Mouse (Mus musculus): Measurements from ENCODE around the gene Qprt.

Qprt gene

DNA sequence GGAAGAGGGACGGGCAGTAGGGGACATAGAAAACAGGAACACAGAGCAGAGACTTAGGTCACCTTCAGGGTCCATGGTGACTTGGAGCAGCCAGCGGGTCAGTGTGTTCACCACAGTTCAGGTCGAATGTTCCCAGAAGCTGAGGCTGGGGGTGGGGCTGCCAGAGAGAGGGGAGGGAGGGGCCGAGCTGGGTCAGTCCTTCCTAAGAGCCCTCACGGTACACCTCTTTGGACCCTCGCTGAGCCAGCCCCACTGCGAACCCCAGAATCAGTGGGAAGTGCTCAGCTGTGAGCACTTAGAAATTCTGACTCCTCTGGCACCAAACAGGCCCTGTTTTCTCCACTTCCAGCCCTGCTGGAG lies at the start of gene Qprt:
TSS of gene Qprt (minus strand) at position 316 of the 360 bp plus-strand sequence.
- DNase-seq = no peak

GRCm38 (mm10) chr7:127166501-127166900 lies 44.5 kb upstream of the Qprt start:
- DNase-seq = no peak

DNA sequence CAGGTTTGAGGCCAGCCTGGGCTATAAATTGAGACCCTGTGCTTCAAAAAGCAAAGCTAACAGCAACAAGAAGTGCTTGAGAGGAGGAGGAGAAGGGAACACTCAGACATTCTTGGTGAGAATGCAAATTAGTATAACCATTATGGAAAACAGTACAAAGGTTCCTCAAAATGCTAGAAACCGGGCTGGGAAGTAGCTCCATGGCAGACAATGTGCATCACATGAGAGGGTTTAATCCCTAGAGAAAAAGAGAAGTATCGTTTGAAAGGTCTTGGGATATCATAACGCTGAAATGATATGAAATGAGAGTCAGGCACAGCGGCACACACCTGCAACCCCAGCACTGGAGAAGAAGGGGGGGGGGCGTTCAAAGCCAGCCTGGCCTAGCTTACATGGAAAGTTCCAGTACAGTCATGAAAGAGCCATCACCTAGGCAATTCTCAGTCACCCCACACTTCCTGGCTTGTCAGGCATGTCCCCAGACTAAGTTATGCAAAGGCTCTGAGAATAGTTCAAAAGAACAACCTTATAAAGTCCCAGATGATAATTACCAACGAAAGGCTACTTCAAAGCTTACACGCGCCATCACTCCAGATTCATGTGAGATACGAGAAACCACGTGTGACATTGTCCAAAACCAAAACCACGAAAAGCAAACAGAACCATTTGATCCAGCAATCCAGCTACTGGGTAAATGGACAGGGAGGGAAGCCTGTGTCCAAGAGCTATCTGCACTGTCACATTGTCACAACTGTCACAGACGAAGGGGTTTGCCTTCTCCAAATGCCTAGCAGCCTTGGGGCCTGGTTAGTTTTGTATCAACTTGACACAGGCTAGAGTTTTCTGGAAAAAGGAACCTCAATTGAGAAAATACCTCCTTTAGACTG lies 43.8 kb upstream of the Qprt start:
- no peak for DNase-seq

DNA sequence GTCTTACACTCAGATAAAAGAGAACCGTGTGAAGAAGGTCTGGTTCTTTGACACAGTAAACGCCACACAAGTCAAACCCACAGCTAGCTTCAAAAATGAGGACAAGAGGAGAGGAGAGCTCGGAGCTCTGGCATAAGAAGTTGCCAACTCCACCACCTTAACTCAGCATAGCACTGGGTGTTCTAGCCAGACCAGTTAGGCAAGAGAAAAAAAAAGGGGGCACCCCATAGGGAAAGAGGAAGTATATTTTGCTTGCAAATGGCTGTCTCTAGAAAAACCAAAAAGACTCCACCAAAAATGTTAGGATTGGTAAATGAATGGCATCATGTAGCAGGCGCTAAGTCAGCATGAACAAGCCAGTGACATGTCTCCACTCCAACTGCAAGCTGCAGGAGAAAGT lies 42.0 kb upstream of the Qprt start:
- DNase-seq = no peak

- no peak for DNase-seq
These were observed 40.5 kb upstream of the Qprt start for GRCm38 (mm10) chr7:127162546-127162945.

- DNase-seq = no peak
These were observed 35.5 kb upstream of the Qprt start for GRCm38 (mm10) chr7:127157548-127157947.

DNA sequence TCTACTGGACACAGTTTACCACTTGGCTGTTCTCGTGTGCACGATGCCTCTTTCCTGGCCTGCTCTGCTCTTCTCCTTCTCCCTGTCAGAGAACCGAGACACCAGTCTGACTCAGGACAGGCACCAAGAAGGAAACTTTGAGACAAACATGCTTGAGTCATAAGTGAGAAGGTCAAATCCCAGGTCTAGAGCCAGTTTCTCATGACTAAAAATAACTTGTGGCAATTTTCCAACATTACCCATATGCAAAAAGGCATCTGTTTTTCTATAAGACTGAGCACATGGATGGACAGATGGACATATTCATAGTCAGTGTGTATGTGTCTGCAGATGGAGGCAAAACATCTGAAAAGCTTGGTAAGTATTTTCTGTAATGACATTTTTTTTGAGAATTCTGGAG lies 31.5 kb upstream of the Qprt start:
- no peak for DNase-seq

DNA sequence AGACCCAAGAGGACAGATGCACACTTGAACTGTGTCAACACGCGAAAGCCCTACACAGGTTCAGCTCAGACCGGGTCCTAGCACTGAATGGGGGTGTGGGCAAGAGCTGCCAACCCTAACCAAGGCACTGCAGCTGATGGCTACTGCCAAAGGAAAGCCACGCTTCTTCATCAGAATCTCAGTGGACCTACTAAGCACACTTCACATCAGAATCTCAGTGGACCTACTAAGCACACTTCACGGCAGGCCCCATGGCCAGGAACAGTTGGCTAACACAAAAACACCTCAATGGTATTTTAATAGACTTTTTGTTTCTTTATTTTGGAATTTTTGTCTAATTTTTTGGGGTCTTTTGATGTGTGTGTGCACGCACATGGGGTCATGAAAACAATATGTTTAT lies 30.4 kb upstream of the Qprt start:
- no peak for DNase-seq

GRCm38 (mm10) chr7:127147901-127148300 lies 25.9 kb upstream of the Qprt start:
- no peak for DNase-seq

DNA sequence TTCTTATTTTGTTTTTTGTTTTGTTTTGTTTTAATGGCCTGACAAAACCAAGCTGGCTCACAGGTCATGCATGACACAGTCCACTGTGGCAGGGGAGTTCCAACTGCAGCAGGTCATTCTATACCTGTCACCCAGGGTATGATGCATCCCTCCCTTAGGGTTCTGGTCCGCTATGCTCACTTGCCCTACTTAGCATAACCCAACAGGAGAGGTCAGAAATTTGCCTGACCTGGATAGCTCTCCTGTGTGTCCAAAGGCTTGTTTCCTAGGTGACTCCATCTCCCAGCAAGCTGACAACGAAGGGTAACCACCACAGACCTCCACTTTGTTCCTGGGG lies 24.2 kb upstream of the Qprt start:
- no peak for DNase-seq

DNA sequence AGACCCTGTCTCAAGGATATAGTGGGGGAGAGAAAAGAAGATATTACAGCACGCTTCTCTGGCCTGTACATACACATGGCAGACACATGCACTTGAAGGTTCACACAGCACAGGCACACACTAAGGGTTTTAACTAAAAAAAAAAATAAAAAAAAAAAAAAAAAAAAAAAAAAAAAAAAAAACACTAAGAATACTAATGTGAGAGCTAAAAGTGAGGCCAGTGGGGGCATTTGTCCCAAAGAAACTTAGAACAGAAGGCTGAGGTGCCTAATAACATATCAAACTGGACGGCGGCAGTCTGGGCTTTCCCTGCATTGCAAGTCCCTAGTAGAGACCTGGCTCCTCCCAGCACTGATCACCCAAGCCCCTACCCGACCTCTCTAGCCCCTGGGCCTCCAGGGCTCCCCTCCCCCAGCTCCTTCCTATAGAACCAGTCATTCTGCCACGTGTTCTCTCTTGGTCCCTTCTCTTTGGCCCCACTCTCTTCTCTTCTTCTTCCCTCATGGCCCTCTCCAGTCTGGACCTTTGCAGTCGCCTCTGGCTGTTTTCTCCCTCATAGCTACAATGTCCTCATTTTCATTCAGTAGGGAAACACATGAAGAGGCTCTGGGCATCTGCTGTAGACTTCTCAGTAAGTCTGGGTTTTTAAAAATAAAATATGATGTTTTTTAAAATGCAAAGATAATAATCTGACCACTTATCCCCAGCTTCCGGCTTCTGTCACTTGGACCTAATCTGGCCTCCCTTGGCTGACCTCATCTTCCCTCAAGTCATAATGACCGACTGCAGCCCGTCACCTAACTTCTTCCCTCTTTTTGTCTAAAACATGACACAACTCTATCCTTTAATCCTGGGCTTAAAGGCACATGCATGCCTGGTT lies 23.6 kb upstream of the Qprt start:
- no peak for DNase-seq

DNA sequence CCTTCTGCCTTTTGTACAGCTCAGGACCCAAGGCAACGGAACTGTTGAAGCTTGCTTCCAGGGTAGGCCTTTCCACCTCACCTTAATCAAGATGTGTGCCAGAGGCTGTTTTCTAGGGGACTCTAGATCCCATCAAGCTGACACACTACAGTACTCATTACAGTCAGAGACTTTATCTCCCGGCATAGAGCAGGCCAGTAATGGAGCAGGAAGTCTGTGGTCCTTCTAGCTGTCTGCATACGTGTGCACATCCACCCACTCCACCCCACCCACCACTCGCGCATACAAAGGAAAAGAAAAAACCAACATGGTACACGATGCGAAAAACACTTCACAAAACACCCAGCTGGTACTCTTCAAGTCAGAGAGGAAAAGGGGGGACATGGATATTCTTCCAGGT lies 22.4 kb upstream of the Qprt start:
- no peak for DNase-seq

DNA sequence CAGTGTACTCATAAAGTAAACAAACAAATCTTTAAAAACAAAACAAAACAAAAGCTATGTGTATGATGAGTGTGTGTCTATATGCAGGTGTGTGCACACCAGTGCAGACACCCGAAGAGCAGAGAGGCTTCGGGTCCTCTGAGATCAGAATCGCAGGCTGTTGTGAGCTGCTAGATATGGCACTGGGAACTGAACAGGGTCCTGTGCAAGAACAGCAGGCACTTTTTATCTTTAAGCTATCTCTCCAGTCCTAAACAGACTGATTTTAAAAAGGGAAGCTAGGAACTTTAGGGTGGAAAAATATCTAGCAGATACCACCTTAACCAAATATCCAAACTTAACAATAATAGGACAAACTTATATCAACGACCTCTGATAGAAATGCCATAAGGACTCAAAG lies 20.6 kb upstream of the Qprt start:
- DNase-seq = no peak

DNA sequence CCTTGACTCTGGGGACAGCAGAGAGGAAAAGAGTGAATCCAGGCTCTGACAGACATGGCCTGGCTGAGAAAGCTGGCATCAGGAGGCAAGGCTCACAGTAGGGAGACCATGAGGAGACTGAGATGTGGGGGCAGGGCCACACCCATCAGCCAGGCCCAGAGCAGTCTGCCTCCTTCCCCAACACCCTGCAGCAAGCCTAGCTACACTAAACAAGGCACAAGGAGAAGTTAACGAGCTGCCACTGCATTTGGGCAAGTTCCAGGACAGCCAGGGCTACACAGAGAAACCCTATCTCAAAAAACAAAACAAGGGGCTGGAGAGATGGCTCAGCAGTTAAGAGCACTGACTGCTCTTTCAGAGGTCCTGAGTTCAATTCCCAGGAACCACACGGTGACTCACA lies 20.2 kb upstream of the Qprt start:
- DNase-seq = no peak

- DNase-seq = no peak
These were observed 18.8 kb upstream of the Qprt start for GRCm38 (mm10) chr7:127140623-127141404.

DNA sequence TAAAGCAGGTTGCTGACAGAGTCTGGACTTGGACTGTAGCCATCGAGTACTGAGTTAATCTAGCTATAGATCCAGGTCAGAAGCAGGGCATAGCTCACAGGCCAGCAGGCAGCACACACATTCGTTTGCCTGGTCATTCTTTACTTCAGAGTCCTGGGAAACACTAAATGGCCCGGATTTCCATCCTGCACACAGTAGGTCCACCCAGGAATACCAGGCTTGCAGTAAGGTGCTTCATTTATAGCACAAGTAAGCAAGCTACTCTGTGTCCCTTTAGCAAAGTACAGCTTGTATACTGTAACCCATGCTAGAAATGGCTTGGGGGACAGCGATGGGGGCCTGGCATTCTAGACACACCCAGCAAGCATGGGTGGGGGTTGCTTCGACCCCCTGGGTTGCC lies 17.5 kb upstream of the Qprt start:
- no peak for DNase-seq

GRCm38 (mm10) chr7:127139100-127139499 lies 17.1 kb upstream of the Qprt start:
- DNase-seq = no peak

GRCm38 (mm10) chr7:127137262-127138017 lies 15.4 kb upstream of the Qprt start, which contains the start of gene Spn:
Spn (minus strand) TSS chr7:127137823.
- no peak for DNase-seq

DNA sequence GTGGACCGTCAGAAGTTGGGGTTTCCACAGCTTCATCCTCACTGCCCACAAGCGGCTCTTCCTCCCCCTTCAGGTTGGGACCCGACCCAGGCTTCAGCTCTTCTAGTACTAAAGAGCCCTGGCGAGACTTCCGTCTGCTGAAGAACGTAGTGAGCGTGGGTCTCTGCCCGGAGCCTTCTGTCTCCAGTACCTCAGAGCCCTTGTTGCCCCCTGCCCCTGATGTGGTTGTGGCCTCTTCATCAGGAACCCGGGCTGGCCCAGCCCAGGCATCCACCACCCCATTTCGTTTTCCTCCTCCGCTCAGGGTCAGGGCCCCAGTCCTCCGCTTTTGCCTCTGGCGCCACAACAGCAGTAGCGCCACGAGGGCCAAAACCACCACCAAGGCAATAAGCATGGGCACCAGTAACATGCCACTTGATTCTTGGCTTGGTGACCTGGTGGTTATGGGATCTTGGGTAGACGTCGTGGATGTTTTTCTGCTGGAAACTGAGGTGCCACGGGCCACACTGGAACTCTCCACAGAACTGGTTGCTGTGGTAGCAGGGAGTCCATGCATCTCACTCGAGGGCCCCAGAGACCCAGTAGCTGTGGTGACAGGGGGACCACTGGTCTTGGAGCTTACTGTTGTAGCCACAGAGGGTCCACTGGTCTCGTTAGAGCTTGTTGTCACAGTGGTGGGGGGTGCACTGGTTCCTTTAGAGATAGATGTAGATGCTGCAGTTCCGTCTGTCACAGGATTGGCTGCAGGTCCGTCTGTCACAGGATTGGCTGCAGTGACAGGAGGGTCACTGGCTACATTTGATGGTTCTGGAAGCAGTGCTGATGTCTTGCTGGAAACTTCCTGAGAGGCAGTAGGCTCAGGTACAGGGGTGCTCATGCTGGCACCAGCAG lies 14.4 kb upstream of the Qprt start:
- DNase-seq = no peak

GRCm38 (mm10) chr7:127134821-127135447 lies 12.9 kb upstream of the Qprt start:
- DNase-seq = no peak

GRCm38 (mm10) chr7:127133125-127133524 lies 11.1 kb upstream of the Qprt start:
- no peak for DNase-seq
